Mouse (Mus musculus): ENCODE results near the gene Nxnl1.

The Nxnl1 gene

GRCm38 (mm10) chr8:71554644-71555043 is 11.8 kb downstream of the Nxnl1 start:
- DNase-seq (ENCODE audit: low read depth, low spot score) = no peak

GRCm38 (mm10) chr8:71554001-71554400 is 12.4 kb downstream of the Nxnl1 start:
- no peak for DNase-seq (ENCODE audit: low read depth, low spot score)

- DNase-seq (ENCODE audit: low read depth, low spot score) = no peak
Measured at GRCm38 (mm10) chr8:71552770-71553169, 13.6 kb downstream of the Nxnl1 start.

GRCm38 (mm10) chr8:71550754-71551153 is 15.6 kb downstream of the Nxnl1 start:
- no peak for DNase-seq (ENCODE audit: low read depth, low spot score)

- DNase-seq (ENCODE audit: low read depth, low spot score) = no peak
Measured at GRCm38 (mm10) chr8:71547590-71547989, 18.8 kb downstream of the Nxnl1 start.

GRCm38 (mm10) chr8:71545053-71545452 is 21.3 kb downstream of the Nxnl1 start:
- no peak for DNase-seq (ENCODE audit: low read depth, low spot score)

- DNase-seq (ENCODE audit: low read depth, low spot score) = no peak
Measured at GRCm38 (mm10) chr8:71543755-71544154, 22.6 kb downstream of the Nxnl1 start.

- peak; percentile 100 for DNase-seq (ENCODE audit: low read depth, low spot score)
Measured at GRCm38 (mm10) chr8:71542632-71543343, 23.6 kb downstream of the Nxnl1 start, which contains the start of gene Mvb12a. Gene Mvb12a, plus strand, starts transcription at chr8:71542922.

- peak; percentile 89 for DNase-seq (ENCODE audit: low read depth, low spot score)
Measured at GRCm38 (mm10) chr8:71537028-71537867, 29.2 kb downstream of the Nxnl1 start, which contains the start of gene Bst2. Gene Bst2, minus strand, starts transcription at chr8:71537456.

GRCm38 (mm10) chr8:71535663-71536062 is 30.7 kb downstream of the Nxnl1 start:
- DNase-seq (ENCODE audit: low read depth, low spot score) = no peak

- DNase-seq (ENCODE audit: low read depth, low spot score) = no peak
Measured at GRCm38 (mm10) chr8:71534263-71534810, 32.1 kb downstream of the Nxnl1 start.

- peak; percentile 68 for DNase-seq (ENCODE audit: low read depth, low spot score)
Measured at GRCm38 (mm10) chr8:71530735-71531467, 35.5 kb downstream of the Nxnl1 start.

- no peak for DNase-seq (ENCODE audit: low read depth, low spot score)
Measured at GRCm38 (mm10) chr8:71528362-71529073, 37.9 kb downstream of the Nxnl1 start.

GRCm38 (mm10) chr8:71527162-71527870 is 39.1 kb downstream of the Nxnl1 start:
- no peak for DNase-seq (ENCODE audit: low read depth, low spot score)

- no peak for DNase-seq (ENCODE audit: low read depth, low spot score)
Measured at GRCm38 (mm10) chr8:71526272-71526671, 40.1 kb downstream of the Nxnl1 start.

GRCm38 (mm10) chr8:71525226-71526050 is 41.0 kb downstream of the Nxnl1 start, which contains the start of gene Ccdc194:
Gene Ccdc194, minus strand, starts transcription at chr8:71525711.
- no peak for DNase-seq (ENCODE audit: low read depth, low spot score)

- DNase-seq (ENCODE audit: low read depth, low spot score) = peak; percentile 94
Measured at GRCm38 (mm10) chr8:71521634-71522033, 44.8 kb downstream of the Nxnl1 start.

- DNase-seq (ENCODE audit: low read depth, low spot score) = peak; percentile 85
Measured at GRCm38 (mm10) chr8:71519037-71519825, 47.2 kb downstream of the Nxnl1 start.

GRCm38 (mm10) chr8:71516786-71517185 is 49.6 kb downstream of the Nxnl1 start:
- DNase-seq (ENCODE audit: low read depth, low spot score) = no peak

Measured in WW6 (cell line).